Mouse (Mus musculus) liver, embryonic 12.5 days (tissue): ENCODE data around the gene Srrd. TPM values are rescaled to one million over a fixed set of nuclear protein-coding genes. Genes with fewer than 3 reads are reported as not detected.

Experiments used
- ATAC-seq: fragments of 200-750 bp; cut with Nextera tagmentation; 2 replicates; pipeline ENCODE4 v1.8.0; 2017; ENCODE audit warnings: moderate number of reproducible peaks, mild to moderate bottlenecking, moderate library complexity
- H3K27ac ChIP-seq: fragments of 300-500 bp; sonication (generic); 2 replicates; pipeline ENCODE4 v1.5.1; 2016; ENCODE audit warnings: mild to moderate bottlenecking
- H3K27me3 ChIP-seq: fragments of 300-500 bp; sonication (generic); replicated peaks from 2 replicates; pipeline ENCODE4 v1.6.1; 2016; ENCODE audit warnings: mild to moderate bottlenecking, moderate library complexity
- H3K36me3 ChIP-seq: fragments of 300-500 bp; sonication (generic); 2 replicates; pipeline ENCODE4 v1.6.1; 2016; ENCODE audit warnings: mild to moderate bottlenecking, moderate library complexity
- H3K4me1 ChIP-seq: fragments of 300-500 bp; sonication (generic); 2 replicates; pipeline ENCODE4 v1.6.1; 2016
- H3K4me2 ChIP-seq: fragments of 300-500 bp; sonication (generic); 2 replicates; pipeline ENCODE4 v1.6.1; 2016; ENCODE audit warnings: mild to moderate bottlenecking, moderate library complexity
- H3K4me3 ChIP-seq: fragments of 300-500 bp; sonication (generic); 2 replicates; pipeline ENCODE4 v1.5.1; 2016; ENCODE audit warnings: mild to moderate bottlenecking, moderate library complexity
- H3K9ac ChIP-seq: fragments of 300-500 bp; sonication (generic); 2 replicates; pipeline ENCODE4 v1.6.1; 2016; ENCODE audit warnings: mild to moderate bottlenecking, moderate library complexity
- H3K9me3 ChIP-seq: fragments of 300-500 bp; sonication (generic); replicated peaks from 2 replicates; pipeline ENCODE4 v1.6.1; 2016; ENCODE audit warnings: mild to moderate bottlenecking, moderate library complexity
- WGBS: fragments of 180-500 bp; shearing (Covaris S2); methylation state at CpG from one replicate; pipeline ENCODE4 v1.1.7; 2016; ENCODE audit not compliant: insufficient replicate concordance; 5-methylcytosine and 5-hydroxymethylcytosine counted together
- polyA plus RNA-seq: library from polyadenylated mRNA; unstranded; fragments of >200 nt; fragmentation: Nextera tagmentation; extraction: Ambion mirVana; gene quantifications from 2 replicates; pipeline ENCODE4 v1.2.1, GENCODE M21; 2016

The Srrd gene
- polyA plus RNA-seq, 1 experiment from 2014 or later = 26.1 TPM

DNA sequence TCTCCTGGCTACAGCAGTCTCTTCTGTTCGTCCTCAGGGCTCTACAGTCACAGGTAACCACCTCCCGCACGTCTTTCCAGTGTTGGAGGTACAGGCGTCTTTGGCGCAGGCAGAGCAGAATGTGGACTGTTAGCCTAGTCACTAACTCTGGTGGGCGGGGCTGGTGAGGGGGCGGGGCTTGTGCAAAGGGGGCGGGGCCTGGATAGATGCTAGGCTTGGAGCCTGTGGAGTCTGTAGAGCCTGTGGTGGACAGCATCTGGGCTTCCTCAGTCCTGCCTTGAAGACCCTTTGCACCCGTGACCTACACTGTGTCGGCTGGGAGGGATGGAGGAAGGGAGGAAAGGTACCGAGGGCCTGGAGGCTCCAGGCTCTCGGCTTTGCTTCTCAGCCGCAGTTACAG lies 13.1 kb upstream of the Srrd start, which contains the start of gene Gm6583:
Gm6583 (minus strand) TSS at position 124 of the 400 bp plus-strand sequence.
- H3K27me3 ChIP-seq = no peaks in the 10 kb centered on the region
- peaks cover 64% of the 10 kb centered on the region for H3K36me3 ChIP-seq

DNA sequence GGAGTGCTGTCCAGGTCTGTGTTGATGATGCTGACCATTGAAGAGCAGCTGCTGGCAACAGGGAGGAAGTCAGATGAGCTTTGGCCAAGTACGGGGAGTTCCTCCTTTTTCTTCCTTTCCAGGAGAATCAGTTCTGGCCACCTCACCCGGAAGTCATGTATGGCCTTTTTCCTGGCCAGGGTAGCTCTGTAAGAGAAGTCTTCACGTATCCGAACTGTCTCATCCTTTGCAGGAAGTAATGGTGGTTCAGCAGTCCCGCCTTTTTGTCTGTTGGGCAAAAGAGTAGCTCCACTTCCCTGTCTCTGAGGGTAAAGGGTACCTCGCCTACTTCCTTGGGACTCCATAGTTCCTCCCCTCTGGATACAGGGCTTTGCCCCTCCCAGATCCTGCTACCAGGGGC lies 12.7 kb upstream of the Srrd start:
- H3K36me3 ChIP-seq = peaks cover 68% of the 10 kb centered on the region
- H3K4me3 ChIP-seq = no peak overlapping the region
- H3K9ac ChIP-seq = no peak overlapping the region
- H3K4me2 ChIP-seq = peak overlapping the region; percentile 24; the same call in 1 of the 2 replicates
- no peaks in the 10 kb centered on the region for H3K27me3 ChIP-seq
- 0 out of 2 replicates have a peak overlapping the region, but pooled peaks have one; percentile 42 for H3K27ac ChIP-seq
- peaks cover 55% of the 10 kb centered on the region for H3K4me1 ChIP-seq
- no peaks in the 10 kb centered on the region for H3K9me3 ChIP-seq
- 47% methylated on average over 6 of the region's 6 CpGs for WGBS
- ATAC-seq = no peak

More for the DNA sequence above, 13.1 kb upstream of the Srrd start, which contains the start of gene Gm6583:
- no peaks in the 10 kb centered on the region for H3K9me3 ChIP-seq
- H3K27ac ChIP-seq = peak within 1 kb of the TSS; percentile 42; the same call in 1 of the 2 replicates
- H3K4me1 ChIP-seq = peaks cover 55% of the 10 kb centered on the region
- peak; percentile 11 for ATAC-seq
- H3K4me3 ChIP-seq = no peak within 1 kb of the TSS
- 40% methylated on average over 13 of the region's 13 CpGs for WGBS
- H3K4me2 ChIP-seq = peak within 1 kb of the TSS; percentile 24; the same call in 1 of the 2 replicates
- H3K9ac ChIP-seq = no peak within 1 kb of the TSS; the same call in 1 of the 2 replicates

DNA sequence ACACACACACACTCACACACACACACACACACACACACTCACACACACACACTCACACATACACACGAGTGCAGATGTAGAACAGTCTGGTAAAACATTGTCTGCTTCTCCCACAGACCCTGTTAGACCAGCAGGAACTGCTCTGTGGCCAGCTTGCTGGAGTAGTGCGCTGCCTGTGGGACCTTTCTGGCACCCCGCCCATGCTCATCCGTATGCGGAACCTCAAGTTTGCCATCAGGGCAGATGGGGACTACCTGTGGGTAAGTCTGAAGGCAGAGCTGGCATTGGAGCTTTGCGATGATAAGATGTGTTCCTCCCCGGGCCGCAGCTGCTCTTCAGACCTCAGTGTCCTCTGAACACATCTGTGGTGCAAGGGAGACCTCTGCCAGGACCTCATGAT lies 6.3 kb upstream of the Srrd start:
- WGBS = 84% methylated on average over 8 of the region's 8 CpGs
- peaks cover 73% of the 10 kb centered on the region for H3K36me3 ChIP-seq
- H3K4me2 ChIP-seq = no peak overlapping the region
- no peak overlapping the region for H3K9ac ChIP-seq
- H3K9me3 ChIP-seq = no peaks in the 10 kb centered on the region
- ATAC-seq = no peak
- H3K4me3 ChIP-seq = no peak overlapping the region
- H3K27me3 ChIP-seq = no peaks in the 10 kb centered on the region
- peaks cover 28% of the 10 kb centered on the region for H3K4me1 ChIP-seq
- H3K27ac ChIP-seq = no peak overlapping the region

DNA sequence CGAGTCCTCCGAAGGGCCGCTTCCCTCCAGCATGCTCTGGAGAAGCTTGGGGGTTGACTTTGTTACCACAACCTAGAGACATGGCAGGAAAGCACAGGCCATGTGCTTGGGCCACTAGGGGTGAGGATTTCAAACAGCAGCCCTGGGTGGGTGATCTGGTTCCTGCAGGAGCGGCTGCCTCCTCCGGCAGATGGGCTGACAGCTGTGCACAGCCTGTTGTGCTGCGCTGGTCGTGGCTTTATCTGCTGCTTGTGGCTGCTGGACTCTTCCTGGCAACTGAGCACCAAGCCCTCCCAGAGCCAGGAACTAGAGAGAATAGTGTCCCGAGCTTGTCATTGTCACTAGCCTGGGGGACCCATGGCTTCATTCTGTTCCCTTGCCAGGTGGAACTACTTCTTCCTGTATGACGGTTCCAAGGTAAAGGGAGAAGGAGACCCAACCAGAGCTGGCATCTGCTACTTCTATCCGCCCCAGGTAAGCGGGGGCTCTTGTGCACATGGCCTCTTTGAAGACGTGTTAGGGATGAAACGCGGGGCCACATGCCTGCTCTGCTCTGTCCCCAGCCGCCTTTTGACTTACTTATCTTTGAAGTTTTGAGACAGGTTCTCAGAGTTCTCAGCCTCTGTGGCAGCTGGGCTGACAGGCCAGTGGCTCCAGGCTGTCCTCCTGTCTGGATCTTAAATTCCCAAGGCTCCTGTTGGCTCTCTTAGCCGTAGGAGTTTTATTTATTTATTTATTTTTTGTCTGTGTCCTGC lies 3.5 kb upstream of the Srrd start:
- Histone ChIP-seq H3K36me3 (peaks cover 51% of the 10 kb centered on the region), H3K9ac (0 out of 2 replicates have a peak overlapping the region, but pooled peaks have one; percentile 24), H3K4me3 (no peak overlapping the region), H3K27me3 (no peaks in the 10 kb centered on the region), H3K27ac (peak overlapping the region; percentile 12; the same call in 1 of the 2 replicates), H3K9me3 (no peaks in the 10 kb centered on the region), H3K4me2 (peak overlapping the region; percentile 80), H3K4me1 (peaks cover 50% of the 10 kb centered on the region)
- peak; percentile 21; the same call in 1 of the 2 replicates for ATAC-seq
- 52% methylated on average over 16 of the region's 16 CpGs for WGBS

DNA sequence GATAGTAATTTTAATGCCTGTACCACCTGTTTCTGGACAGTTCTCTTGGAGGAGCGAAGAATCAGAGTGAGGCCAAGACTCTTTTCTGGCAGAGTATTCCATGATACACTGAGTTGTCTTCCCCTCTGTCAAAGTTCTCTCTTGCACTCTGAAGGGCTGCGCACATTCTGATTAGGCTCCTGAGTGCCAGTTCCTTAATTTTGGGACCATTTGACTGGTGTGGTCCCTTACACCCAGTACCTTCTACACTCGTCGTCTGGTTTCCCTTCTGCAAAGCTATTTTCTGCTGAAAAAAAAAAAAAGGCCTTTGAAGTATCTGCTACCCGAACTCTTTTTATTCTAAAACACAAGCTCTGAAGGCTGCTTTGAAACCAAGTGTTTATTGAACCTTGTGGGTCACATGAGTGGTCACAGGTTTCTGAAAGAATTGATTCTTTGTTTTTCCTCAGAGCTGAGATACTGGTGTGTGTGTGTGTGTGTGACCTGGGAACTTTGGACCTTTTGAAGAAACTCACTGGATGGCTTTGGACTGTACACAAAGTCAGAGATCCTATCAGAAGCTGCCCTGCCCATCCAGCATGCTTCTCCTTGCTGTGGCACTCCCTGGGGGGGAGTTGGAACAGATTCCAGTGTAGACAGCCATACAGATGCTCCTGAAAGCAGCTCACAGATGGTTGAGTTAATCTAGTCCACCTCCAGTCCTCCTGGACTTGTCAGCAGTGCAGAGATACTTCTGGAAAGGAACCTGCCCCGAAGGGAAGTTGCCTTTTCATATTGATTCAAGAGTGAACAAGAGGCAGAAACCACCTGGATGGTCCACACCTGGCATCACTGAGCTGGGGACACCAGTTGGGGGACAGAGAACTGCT lies 1.5 kb upstream of the Srrd start:
- H3K27me3 ChIP-seq = no peaks in the 10 kb centered on the region
- peaks cover 48% of the 10 kb centered on the region for H3K36me3 ChIP-seq
- H3K27ac ChIP-seq = peak overlapping the region; percentile 75; the same call in 1 of the 2 replicates
- peaks cover 56% of the 10 kb centered on the region for H3K4me1 ChIP-seq
- peak overlapping the region; percentile 80 for H3K4me2 ChIP-seq
- 75% methylated on average over 6 of the region's 6 CpGs for WGBS
- 0 out of 2 replicates have a peak overlapping the region, but pooled peaks have one; percentile 88 for H3K4me3 ChIP-seq
- H3K9me3 ChIP-seq = no peaks in the 10 kb centered on the region
- no peak for ATAC-seq
- H3K9ac ChIP-seq = 0 out of 2 replicates have a peak overlapping the region, but pooled peaks have one; percentile 6

DNA sequence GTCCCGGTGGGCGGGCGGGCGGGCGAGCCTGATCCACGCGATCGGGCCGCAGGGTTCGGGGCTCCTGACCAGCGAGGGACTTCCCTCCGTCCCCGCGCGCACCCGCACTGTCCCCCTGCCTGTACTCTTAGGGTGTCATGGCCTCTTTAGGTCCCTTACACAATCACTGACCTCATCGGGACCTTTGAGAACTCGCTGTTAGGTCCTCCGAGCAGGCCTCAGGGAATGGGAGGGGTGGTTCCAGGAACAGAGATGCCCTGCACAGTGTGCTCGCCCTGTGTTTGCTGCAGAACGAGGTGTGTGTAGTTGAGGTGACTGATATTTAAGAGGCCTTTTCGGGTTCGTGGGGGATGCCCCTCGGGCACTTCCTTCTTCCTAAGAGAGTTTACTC lies 360 bp upstream of the Srrd start:
- H3K4me3 ChIP-seq = peak overlapping the region; percentile 88
- no peaks in the 10 kb centered on the region for H3K27me3 ChIP-seq
- WGBS = under 1% methylated on average over 19 of the region's 24 CpGs
- H3K4me1 ChIP-seq = peaks cover 56% of the 10 kb centered on the region
- no peaks in the 10 kb centered on the region for H3K9me3 ChIP-seq
- peaks cover 51% of the 10 kb centered on the region for H3K36me3 ChIP-seq
- peak overlapping the region; percentile 80 for H3K4me2 ChIP-seq
- peak; percentile 75 for ATAC-seq
- H3K9ac ChIP-seq = peak overlapping the region; percentile 83
- peak overlapping the region; percentile 75 for H3K27ac ChIP-seq

DNA sequence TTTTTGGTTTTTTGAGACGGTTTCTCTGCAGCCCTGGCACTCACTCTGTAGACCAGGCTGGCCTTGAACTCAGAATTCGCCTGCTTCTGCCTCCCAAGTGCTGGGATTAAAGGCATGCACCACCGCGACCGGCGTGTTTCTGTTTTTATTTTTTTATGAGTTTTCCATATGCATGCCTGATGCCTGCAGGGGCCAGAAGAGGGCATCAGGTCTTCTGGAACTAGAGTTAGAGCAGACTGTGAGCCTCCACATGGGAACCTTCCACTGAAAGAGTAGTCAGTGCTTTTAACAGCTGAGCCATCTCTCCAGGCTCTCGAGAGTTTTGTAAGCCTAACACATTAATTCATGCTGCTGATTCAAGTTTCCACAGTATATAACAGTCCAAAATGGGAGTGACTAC lies 3.6 kb downstream of the Srrd start:
- H3K4me3 ChIP-seq = no peak overlapping the region
- ATAC-seq = no peak
- peaks cover 29% of the 10 kb centered on the region for H3K4me1 ChIP-seq
- H3K27ac ChIP-seq = no peak overlapping the region; the same call in 1 of the 2 replicates
- no peak overlapping the region for H3K9ac ChIP-seq
- no peaks in the 10 kb centered on the region for H3K9me3 ChIP-seq
- H3K27me3 ChIP-seq = no peaks in the 10 kb centered on the region
- H3K36me3 ChIP-seq = peaks cover 66% of the 10 kb centered on the region
- H3K4me2 ChIP-seq = no peak overlapping the region
- 62% methylated on average over 7 of the region's 7 CpGs for WGBS

DNA sequence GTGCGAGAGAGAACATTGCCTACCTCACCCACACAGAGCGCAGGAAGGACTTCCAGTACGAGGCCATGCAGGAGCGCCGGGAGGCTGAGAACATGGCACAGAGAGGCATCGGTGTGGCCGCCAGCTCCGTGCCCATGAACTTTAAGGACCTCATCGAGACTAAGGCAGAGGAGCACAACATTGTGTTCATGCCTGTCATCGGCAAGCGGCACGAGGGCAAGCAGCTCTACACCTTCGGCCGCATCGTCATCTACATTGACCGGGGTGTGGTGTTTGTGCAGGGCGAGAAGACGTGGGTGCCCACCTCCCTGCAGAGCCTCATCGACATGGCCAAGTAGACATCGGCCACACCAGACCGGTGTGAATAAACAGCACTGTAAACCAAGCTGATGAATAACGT lies 5.8 kb downstream of the Srrd start:
- no peak overlapping the region for H3K4me3 ChIP-seq
- peaks cover 13% of the 10 kb centered on the region for H3K4me1 ChIP-seq
- H3K9ac ChIP-seq = no peak overlapping the region
- 93% methylated on average over 22 of the region's 22 CpGs for WGBS
- H3K27ac ChIP-seq = no peak overlapping the region
- H3K4me2 ChIP-seq = no peak overlapping the region
- no peaks in the 10 kb centered on the region for H3K27me3 ChIP-seq
- no peak for ATAC-seq
- no peaks in the 10 kb centered on the region for H3K9me3 ChIP-seq
- H3K36me3 ChIP-seq = peaks cover 89% of the 10 kb centered on the region

DNA sequence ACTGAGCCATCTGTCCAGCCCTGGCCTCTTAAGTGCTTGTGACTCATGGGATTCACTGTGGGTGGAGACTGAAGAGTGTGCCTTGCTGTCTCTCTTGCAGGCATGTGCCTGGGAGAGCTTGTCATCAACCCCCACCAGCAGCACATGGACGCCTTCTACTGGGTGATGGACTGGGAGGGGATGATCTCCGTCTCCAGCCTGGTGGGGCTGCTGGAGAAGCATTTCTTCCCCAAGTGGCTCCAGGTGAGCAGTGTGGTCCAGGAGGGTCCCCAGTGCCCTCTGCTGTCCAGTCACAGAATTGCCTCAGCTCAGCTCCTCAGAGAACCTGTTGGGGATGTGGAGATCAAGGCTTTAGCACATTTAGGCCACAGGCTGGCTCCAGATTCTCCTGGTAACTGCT lies 7.4 kb downstream of the Srrd start:
- H3K9me3 ChIP-seq = no peaks in the 10 kb centered on the region
- ATAC-seq = peak; percentile 29; the same call in 1 of the 2 replicates
- WGBS = 52% methylated on average over 2 of the region's 2 CpGs

DNA sequence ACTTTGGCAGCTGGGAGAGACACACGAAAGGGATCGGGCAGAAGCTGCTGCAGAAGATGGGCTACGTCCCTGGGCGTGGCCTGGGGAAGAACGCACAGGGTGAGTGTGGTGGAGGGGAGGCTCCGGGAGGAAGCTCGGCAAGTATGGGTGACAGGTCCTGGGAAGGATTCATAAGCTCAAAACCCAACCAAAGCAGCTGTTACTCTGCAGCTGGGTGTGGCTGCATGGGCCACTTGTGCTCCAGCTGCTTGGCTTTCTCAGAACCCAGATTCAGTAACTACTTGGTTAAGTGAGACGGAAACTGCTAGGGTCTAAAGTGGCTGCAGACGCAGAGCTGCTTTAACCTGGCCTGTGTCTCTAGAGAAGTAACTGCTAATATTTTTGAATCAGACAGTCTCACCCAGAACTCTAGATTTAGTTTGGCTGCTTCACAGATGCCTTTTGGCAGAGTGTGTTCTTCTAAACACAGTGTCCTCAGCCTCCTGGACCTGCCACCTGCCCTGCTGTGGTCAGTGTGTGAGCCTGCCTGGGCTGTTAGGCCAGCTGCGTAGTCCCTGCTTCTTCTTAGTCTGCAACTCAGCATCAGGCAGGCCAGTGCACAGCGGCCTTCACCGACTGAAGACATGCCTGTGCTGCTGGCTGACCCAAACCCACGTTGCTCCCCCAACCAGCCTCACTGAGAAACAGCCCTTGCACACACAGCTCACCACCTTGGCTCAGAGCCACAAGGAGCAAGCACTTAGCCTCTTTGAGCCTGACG lies 12.9 kb downstream of the Srrd start:
- Histone ChIP-seq H3K36me3 (peaks cover 75% of the 10 kb centered on the region), H3K9me3 (no peaks in the 10 kb centered on the region)
- WGBS = 84% methylated on average over 14 of the region's 14 CpGs

More for the DNA sequence above, 7.4 kb downstream of the Srrd start:
- Histone ChIP-seq H3K4me1 (no peaks in the 10 kb centered on the region), H3K4me3 (no peak overlapping the region), H3K9ac (no peak overlapping the region), H3K27ac (no peak overlapping the region), H3K4me2 (no peak overlapping the region), H3K36me3 (peaks cover 99% of the 10 kb centered on the region), H3K27me3 (no peaks in the 10 kb centered on the region)

DNA sequence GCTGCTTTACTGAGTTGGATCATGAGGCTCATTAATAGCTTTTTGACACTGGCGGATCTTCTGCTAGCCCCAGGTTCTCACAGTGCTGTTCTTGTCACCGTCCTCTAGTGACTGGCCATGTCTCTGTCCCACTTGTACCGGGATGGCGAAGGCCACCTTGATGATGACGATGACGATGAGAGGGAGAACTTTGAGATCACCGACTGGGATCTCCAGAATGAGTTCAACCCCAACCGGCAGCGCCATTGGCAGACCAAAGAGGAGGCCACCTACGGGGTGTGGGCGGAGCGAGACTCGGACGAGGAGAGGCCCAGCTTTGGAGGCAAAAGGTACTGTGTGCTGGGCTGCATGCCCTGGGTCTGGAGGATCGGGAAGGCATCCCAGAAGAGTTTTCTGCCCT lies 15.0 kb downstream of the Srrd start:
- ATAC-seq = no peak
- Histone ChIP-seq H3K4me3 (no peak overlapping the region), H3K9me3 (no peaks in the 10 kb centered on the region), H3K27me3 (no peaks in the 10 kb centered on the region), H3K9ac (no peak overlapping the region; the same call in 1 of the 2 replicates), H3K36me3 (peaks cover 54% of the 10 kb centered on the region), H3K4me1 (peaks cover 41% of the 10 kb centered on the region), H3K27ac (no peak overlapping the region), H3K4me2 (no peak overlapping the region)
- 88% methylated on average over 15 of the region's 15 CpGs for whole genome bisulfite sequencing

More for the DNA sequence above, 12.9 kb downstream of the Srrd start:
- Histone ChIP-seq H3K4me3 (no peak overlapping the region), H3K27me3 (no peaks in the 10 kb centered on the region), H3K27ac (no peak overlapping the region), H3K9ac (no peak overlapping the region), H3K4me1 (peaks cover 28% of the 10 kb centered on the region), H3K4me2 (no peak overlapping the region)
- ATAC-seq = no peak
